Mouse (Mus musculus): Measurements from ENCODE around the gene Sesn1. TPM values are rescaled to one million over a fixed set of nuclear protein-coding genes. Genes with fewer than 3 reads are reported as not detected.

The Sesn1 gene
- total and polyA plus RNA-seq, 3 experiments: 11.7 TPM; not detected in 1

- H3K9me3 ChIP-seq (replicated peaks; ENCODE audit: insufficient read depth, low read length): no peaks in the 10 kb centered on the region
- H3K4me1 ChIP-seq (ENCODE audit: control insufficient read depth in 1 of 2, insufficient read depth in 2 of 2, low read length in 2 of 2): no peaks in the 10 kb centered on the region
- H3K4me3 ChIP-seq (ENCODE audit: control insufficient read depth in 1 of 2, insufficient read depth in 1 of 2, low read depth in 2 of 2, low read length in 2 of 2): no peak overlapping the region
- no peak overlapping the region for H3K27ac ChIP-seq (ENCODE audit: control insufficient read depth, low read depth, low read length)
- H3K79me2 ChIP-seq (ENCODE audit: control insufficient read depth, insufficient read depth, low read length, poor library complexity): no peaks in the 10 kb centered on the region
- no peaks in the 10 kb centered on the region for H3K36me3 ChIP-seq (ENCODE audit: control insufficient read depth in 1 of 2, insufficient read depth in 2 of 2, low read length in 2 of 2)
- DNase-seq (ENCODE audit: low read depth, low spot score): no peak
- no peak for TF ChIP-seq ZMIZ1 (IDR thresholded peaks at IDR 0.05; ENCODE audit: low read depth, low read length)
- TF ChIP-seq USF1 (IDR thresholded peaks at IDR 0.05; ENCODE audit: low read depth, low read length): no peak
- no peak for TF ChIP-seq ZC3H11A (IDR thresholded peaks at IDR 0.05; ENCODE audit: low read depth, low read length)
- TF ChIP-seq MEF2A (IDR thresholded peaks at IDR 0.05; ENCODE audit: extremely low read depth, insufficient replicate concordance, low read depth, low read length, poor library complexity, severe bottlenecking): no peak
- TF ChIP-seq HCFC1 (IDR thresholded peaks at IDR 0.05; ENCODE audit: low read depth, low read length): no peak
- TF ChIP-seq RCOR1 (IDR thresholded peaks at IDR 0.05; ENCODE audit: low read depth, low read length): no peak
- TF ChIP-seq ZKSCAN1 (IDR thresholded peaks at IDR 0.05; ENCODE audit: low read depth, low read length): no peak
- no peak for TF ChIP-seq MAZ (IDR thresholded peaks at IDR 0.05; ENCODE audit: low read depth, low read length)
- no peak for TF ChIP-seq TCF12 (IDR thresholded peaks at IDR 0.05; ENCODE audit: low read depth, low read length)
- TF ChIP-seq POLR2AphosphoS5 (IDR thresholded peaks at IDR 0.05; ENCODE audit: borderline replicate concordance, low read depth, low read length): no peak
- no peak for TF ChIP-seq KAT2A (conservative IDR thresholded peaks at IDR 0.05; ENCODE audit: low read depth, low read length)
- H3K27me3 ChIP-seq (ENCODE audit: control insufficient read depth in 1 of 2, insufficient read depth in 2 of 2, low read length in 2 of 2): no peaks in the 10 kb centered on the region
- no peak overlapping the region for H3K9ac ChIP-seq (ENCODE audit: control insufficient read depth, low read depth, low read length, poor library complexity, severe bottlenecking)
Observed at GRCm38 (mm10) chr10:41863053-41863452, 53.3 kb downstream of the Sesn1 start.

GRCm38 (mm10) chr10:41866069-41866837 is 56.5 kb downstream of the Sesn1 start:
- no peaks in the 10 kb centered on the region; a peak in 2 of 4 replicates for H3K36me3 ChIP-seq (ENCODE audit: control insufficient read depth in 1 of 2, insufficient read depth in 2 of 2, low read length in 2 of 2)
- TF ChIP-seq POLR2A (IDR thresholded peaks at IDR 0.05; ENCODE audit: control insufficient read depth in 1 of 2, insufficient read depth in 1 of 2, low read depth in 1 of 2, low read length in 2 of 2, poor library complexity in 1 of 2) (no peak), HCFC1 (IDR thresholded peaks at IDR 0.05; ENCODE audit: low read depth, low read length) (no peak), GABPA (IDR thresholded peaks at IDR 0.05; ENCODE audit: low read depth, low read length) (no peak), USF1 (IDR thresholded peaks at IDR 0.05; ENCODE audit: low read depth, low read length) (no peak), POLR2AphosphoS5 (IDR thresholded peaks at IDR 0.05; ENCODE audit: borderline replicate concordance, low read depth, low read length) (no peak), SIN3A (IDR thresholded peaks at IDR 0.05; ENCODE audit: low read length) (no peak), ETS1 (IDR thresholded peaks at IDR 0.05; ENCODE audit: low read depth, low read length) (no peak), GATA1 (IDR thresholded peaks at IDR 0.05; ENCODE audit: low read depth, low read length) (no peak), ZNF384 (IDR thresholded peaks at IDR 0.05; ENCODE audit: low read depth, low read length) (no peak), MYC (IDR thresholded peaks at IDR 0.05; ENCODE audit: low read depth, low read length) (no peak), ZC3H11A (IDR thresholded peaks at IDR 0.05; ENCODE audit: low read depth, low read length) (no peak), NELFE (IDR thresholded peaks at IDR 0.05; ENCODE audit: low read depth, low read length) (no peak)
- peaks cover 0 to 2% of the 10 kb centered on the region in 2 experiments; a peak in 1 of 4 replicates for H3K4me1 ChIP-seq (ENCODE audit: control insufficient read depth in 1 of 2, insufficient read depth in 2 of 2, low read length in 2 of 2)
- no peaks in the 10 kb centered on the region for H3K79me2 ChIP-seq (ENCODE audit: control insufficient read depth, insufficient read depth, low read length, poor library complexity)
- H3K27me3 ChIP-seq (ENCODE audit: control insufficient read depth in 1 of 2, insufficient read depth in 2 of 2, low read length in 2 of 2): no peaks in the 10 kb centered on the region
- no peak overlapping the region for H3K9ac ChIP-seq (ENCODE audit: control insufficient read depth, low read depth, low read length, poor library complexity, severe bottlenecking)
- H3K4me3 ChIP-seq (ENCODE audit: control insufficient read depth in 1 of 2, insufficient read depth in 1 of 2, low read depth in 2 of 2, low read length in 2 of 2): no peak overlapping the region
- no peak for DNase-seq (ENCODE audit: low read depth, low spot score)
- H3K27ac ChIP-seq (ENCODE audit: control insufficient read depth, low read depth, low read length): no peak overlapping the region
- no peaks in the 10 kb centered on the region for H3K9me3 ChIP-seq (replicated peaks; ENCODE audit: insufficient read depth, low read length)

All from MEL (cell line).